Mouse (Mus musculus) hindbrain, embryonic 11.5 days (tissue): ENCODE results near the gene Usp49. TPM values are rescaled to one million over a fixed set of nuclear protein-coding genes. Genes with fewer than 3 reads are reported as not detected.
A peak's percentile ranks its signal among the peaks of the same experiment; 100 is the strongest.
"Not testable (repeated sequence)": the region's sequence is repeated elsewhere in the genome, so short reads cannot be mapped to it uniquely, and the experiment has no call there.

Experiments used
- ATAC-seq: fragments of 200-750 bp; cut with Nextera tagmentation; 2 replicates; pipeline ENCODE4 v1.8.0; 2017; ENCODE audit warnings: mild to moderate bottlenecking, moderate TSS enrichment, moderate library complexity; ENCODE audit not compliant: low FRiP score
- DNase-seq: peaks from one replicate; pipeline ENCODE4 v3.0.0-alpha.2; 2015; ENCODE audit warnings: low spot score
- H3K27ac ChIP-seq: fragments of 300-500 bp; sonication (generic); 2 replicates; pipeline ENCODE4 v1.5.1; 2014; ENCODE audit warnings: mild to moderate bottlenecking, low read depth, low read length
- H3K27me3 ChIP-seq: fragments of 300-500 bp; sonication (generic); 2 replicates; pipeline ENCODE4 v1.6.1; 2014; ENCODE audit warnings: mild to moderate bottlenecking, low read length, moderate library complexity, mixed read lengths; ENCODE audit not compliant: control insufficient read depth, insufficient read depth
- H3K36me3 ChIP-seq: fragments of 300-500 bp; sonication (generic); 2 replicates; pipeline ENCODE4 v1.6.1; 2014; ENCODE audit warnings: mild to moderate bottlenecking, low read length, moderate library complexity, mixed read lengths; ENCODE audit not compliant: control insufficient read depth, insufficient read depth
- H3K4me1 ChIP-seq: fragments of 300-500 bp; sonication (generic); replicated peaks from 2 replicates; pipeline ENCODE4 v1.6.1; 2014; ENCODE audit warnings: low read length, mixed read lengths; ENCODE audit not compliant: control insufficient read depth, insufficient read depth
- H3K4me2 ChIP-seq: fragments of 300-500 bp; sonication (generic); replicated peaks from 2 replicates; pipeline ENCODE4 v1.6.1; 2014; ENCODE audit warnings: mild to moderate bottlenecking, low read depth, low read length
- H3K4me3 ChIP-seq: fragments of 300-500 bp; sonication (generic); 2 replicates; pipeline ENCODE4 v1.5.1; 2014; ENCODE audit warnings: low read depth, low read length
- H3K9ac ChIP-seq: fragments of 300-500 bp; sonication (generic); 2 replicates; pipeline ENCODE4 v1.6.1; 2014; ENCODE audit warnings: low read depth, low read length
- H3K9me3 ChIP-seq: fragments of 300-500 bp; sonication (generic); 2 replicates; pipeline ENCODE4 v1.6.1; 2016; ENCODE audit warnings: low read length; ENCODE audit not compliant: control insufficient read depth
- WGBS: fragments of 180-500 bp; shearing (Covaris S2); extraction: QIAGEN DNeasy Blood & Tissue Kit; methylation state at CpG from one replicate; pipeline ENCODE4 v1.1.7; 2014; 5-methylcytosine and 5-hydroxymethylcytosine counted together
- polyA plus RNA-seq: library from polyadenylated mRNA; unstranded; fragments of >200 nt; fragmentation: Nextera tagmentation; extraction: Ambion mirVana; gene quantifications from 2 replicates; pipeline ENCODE4 v1.2.1, GENCODE M21; 2014

Usp49 gene
- polyA plus RNA-seq, 1 experiment from 2014 or later: 9.1 TPM

DNA sequence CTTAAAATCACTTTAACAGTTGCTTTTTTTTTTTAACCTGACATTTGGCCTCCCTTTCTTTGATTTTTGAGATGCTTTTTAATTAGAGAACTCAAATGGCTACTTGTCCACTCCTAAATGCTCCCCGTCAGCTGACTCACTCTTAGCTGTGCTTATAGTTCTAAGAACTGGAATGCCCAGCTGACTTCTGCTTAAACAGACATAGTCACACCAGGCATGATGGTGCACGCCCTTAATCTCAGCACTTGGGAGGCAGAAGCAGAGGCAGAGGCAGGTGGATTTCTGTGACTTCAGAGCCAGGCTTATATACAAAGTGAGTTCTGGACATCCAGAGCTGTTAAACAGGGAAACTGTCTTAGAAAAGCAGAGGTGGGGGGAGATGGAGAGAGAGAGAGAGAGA is 21.5 kb downstream of the Usp49 start:
- Histone ChIP-seq H3K27me3 (no peaks in the 10 kb centered on the region), H3K4me1 (no peaks in the 10 kb centered on the region), H3K36me3 (no peaks in the 10 kb centered on the region), H3K9ac (no peak overlapping the region), H3K4me3 (no peak overlapping the region), H3K4me2 (no peak overlapping the region), H3K9me3 (no peaks in the 10 kb centered on the region), H3K27ac (no peak overlapping the region)
- no peak for DNase-seq
- ATAC-seq: no peak
- WGBS: 72% methylated on average over 2 of the region's 2 CpGs

DNA sequence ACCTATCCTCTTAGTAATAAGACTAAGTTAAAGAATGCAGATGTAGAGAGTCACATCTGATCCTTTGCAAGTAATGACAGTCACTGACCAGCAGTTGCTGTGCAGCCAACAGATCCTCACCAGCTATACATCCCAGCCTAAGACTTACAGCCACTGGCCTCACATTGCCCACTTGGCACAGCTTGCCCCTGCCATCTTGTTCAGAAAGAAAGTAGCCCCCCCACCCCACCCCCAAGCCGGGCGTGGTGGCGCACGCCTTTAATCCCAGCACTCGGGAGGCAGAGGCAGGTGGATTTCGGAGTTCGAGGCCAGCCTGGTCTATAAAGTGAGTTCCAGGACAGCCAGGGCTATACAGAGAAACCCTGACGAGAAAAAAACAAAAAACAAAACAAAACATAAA is 23.9 kb downstream of the Usp49 start:
- WGBS: 94% methylated on average over 8 of the region's 8 CpGs
- not testable (repeated sequence) for ATAC-seq

DNA sequence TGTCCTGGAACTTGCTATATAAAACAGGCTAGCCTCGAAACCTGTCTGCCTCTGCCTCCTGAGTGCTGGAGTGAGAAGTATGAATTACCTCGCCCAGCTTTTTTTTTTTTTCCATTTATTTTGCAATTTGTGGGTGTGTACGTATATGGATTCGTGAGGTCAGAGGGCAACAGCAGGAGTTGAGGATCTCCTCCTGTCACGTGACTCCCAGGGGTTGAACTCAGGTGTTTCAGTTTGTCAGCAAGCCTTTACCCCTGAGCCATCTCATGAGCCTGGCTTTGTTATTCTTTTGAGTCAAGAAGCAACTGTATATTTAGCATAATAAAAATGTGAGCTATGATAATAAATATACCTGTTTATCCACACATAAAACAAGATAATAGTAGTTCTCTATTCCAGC is 25.2 kb downstream of the Usp49 start:
- Histone ChIP-seq H3K4me1 (no peaks in the 10 kb centered on the region), H3K4me3 (no peak overlapping the region), H3K27me3 (no peaks in the 10 kb centered on the region), H3K4me2 (no peak overlapping the region), H3K27ac (no peak overlapping the region), H3K9ac (no peak overlapping the region), H3K9me3 (no peaks in the 10 kb centered on the region), H3K36me3 (no peaks in the 10 kb centered on the region)
- 85% methylated on average over 5 of the region's 5 CpGs for WGBS
- ATAC-seq: no peak
- no peak for DNase-seq

More for the DNA sequence above, 23.9 kb downstream of the Usp49 start:
- H3K4me2 ChIP-seq, H3K9me3 ChIP-seq, H3K27me3 ChIP-seq, H3K4me3 ChIP-seq, H3K36me3 ChIP-seq, H3K27ac ChIP-seq, DNase-seq, H3K9ac ChIP-seq, H3K4me1 ChIP-seq: not testable (repeated sequence)

DNA sequence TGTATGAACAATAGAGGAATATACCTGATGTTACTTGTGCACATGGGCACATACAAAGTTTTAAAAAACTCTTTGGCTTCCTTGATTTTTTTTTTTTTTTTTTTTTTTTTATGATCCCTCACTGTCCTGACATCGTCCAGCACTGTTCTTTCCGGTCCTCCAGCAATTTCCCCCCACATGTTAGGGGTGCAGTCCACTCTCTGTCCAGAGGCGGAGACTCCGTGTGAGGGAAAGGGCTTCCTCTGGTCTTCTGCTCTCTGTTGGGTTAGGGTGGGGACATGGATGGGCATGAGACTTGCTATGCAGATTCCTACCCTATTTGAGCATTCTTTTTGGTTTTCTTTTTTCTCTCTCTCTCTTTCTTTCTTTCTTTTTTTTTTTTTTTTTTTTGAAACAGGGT is 27.4 kb downstream of the Usp49 start:
- H3K36me3 ChIP-seq: no peaks in the 10 kb centered on the region
- H3K9me3 ChIP-seq: no peaks in the 10 kb centered on the region
- H3K27me3 ChIP-seq: no peaks in the 10 kb centered on the region
- ATAC-seq (no peak), DNase-seq (no peak)
- H3K4me2 ChIP-seq: no peak overlapping the region
- WGBS: 87% methylated on average over 4 of the region's 4 CpGs
- no peaks in the 10 kb centered on the region for H3K4me1 ChIP-seq
- H3K4me3 ChIP-seq: no peak overlapping the region
- no peak overlapping the region for H3K9ac ChIP-seq
- no peak overlapping the region for H3K27ac ChIP-seq

DNA sequence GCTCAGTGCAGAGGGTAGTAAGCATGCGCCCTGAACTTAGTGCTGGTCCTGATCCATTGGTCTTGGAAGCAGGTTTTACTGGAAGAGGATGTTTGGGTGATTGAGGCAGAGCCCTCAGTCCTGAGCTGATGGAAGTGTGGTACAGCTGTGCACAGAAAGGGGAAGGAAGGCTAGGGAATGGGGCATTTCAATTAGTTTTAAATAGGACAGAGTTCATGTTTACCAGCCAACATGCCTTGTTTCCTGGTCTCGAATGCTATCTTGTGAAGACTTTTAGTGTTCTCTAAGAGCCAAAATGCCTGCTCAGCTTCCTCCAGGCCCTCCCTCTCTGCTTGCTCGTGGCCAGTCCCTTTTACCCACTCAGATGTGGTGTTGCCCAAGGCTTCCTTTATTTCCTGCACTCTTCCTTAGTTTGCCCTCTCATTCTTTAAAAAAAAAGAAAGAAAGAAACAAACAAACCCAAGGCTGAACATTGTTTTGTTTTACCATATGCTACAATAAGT is 28.3 kb downstream of the Usp49 start:
- Histone ChIP-seq H3K9me3 (no peaks in the 10 kb centered on the region), H3K27me3 (no peaks in the 10 kb centered on the region), H3K4me1 (no peaks in the 10 kb centered on the region), H3K9ac (no peak overlapping the region), H3K4me3 (no peak overlapping the region), H3K36me3 (no peaks in the 10 kb centered on the region), H3K27ac (no peak overlapping the region), H3K4me2 (no peak overlapping the region)
- no peak for DNase-seq
- no peak for ATAC-seq
- 88% methylated on average over 3 of the region's 3 CpGs for whole genome bisulfite sequencing

DNA sequence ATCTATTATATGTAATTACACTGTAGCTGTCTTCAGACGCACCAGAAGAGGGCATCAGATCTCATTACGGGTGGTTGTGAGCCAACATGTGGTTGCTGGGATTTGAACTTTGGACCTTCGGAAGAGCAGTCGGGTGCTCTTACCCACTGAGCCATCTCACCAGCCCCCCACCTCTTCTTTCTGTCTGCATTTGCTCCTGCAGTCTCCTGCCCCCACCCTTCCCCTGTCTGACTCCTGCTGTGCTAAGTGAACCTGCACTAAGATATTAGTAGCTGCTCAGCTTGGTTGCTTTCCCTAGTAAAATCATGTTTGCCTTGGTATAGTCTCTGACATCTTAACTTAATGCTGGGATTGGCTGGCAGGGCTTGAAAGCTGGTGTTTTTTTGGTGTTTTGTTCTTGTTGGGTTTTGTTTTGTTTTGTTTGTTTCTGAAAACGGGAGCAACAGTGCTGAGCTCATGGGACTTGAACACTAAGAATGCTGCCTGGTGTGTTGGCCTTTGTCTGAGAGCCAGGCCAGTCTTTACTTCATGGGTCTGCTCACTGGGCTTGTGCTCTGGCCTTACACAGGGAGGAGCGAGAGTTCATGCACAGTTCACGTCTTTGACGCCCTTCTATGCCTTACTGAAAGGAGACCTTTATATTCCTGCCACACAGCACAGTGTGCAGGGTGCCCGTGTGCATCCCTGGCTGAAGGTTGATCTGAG is 32.7 kb downstream of the Usp49 start:
- peak; percentile 30 for DNase-seq
- Histone ChIP-seq H3K27me3 (no peaks in the 10 kb centered on the region), H3K4me3 (no peak overlapping the region), H3K9ac (no peak overlapping the region), H3K4me2 (no peak overlapping the region), H3K9me3 (no peaks in the 10 kb centered on the region), H3K36me3 (no peaks in the 10 kb centered on the region), H3K27ac (0 out of 2 replicates have a peak overlapping the region, but pooled peaks have one; percentile 31), H3K4me1 (no peaks in the 10 kb centered on the region)
- 38% methylated on average over 9 of the region's 9 CpGs for WGBS
- ATAC-seq: peak; percentile 79; the same call in 1 of the 2 replicates

DNA sequence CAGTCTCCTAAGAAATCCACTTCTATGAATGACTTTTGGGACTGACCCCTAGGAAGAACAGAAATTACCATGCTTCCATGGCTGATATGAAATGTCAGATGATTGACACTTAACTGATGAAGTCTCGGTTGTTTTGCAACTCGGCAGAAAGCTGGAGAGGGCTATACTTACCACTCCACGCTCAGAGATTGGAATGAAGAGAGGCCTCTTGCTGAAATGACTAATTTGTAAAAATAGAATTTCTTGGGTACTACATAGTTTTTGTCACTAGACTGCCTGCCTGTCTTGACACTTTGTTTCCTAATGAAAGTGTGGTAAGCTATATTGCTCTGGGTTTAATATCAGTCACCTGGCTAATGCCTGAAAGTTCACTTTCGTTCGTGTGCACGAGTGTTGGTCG is 34.0 kb downstream of the Usp49 start:
- Histone ChIP-seq H3K4me1 (no peaks in the 10 kb centered on the region), H3K9me3 (no peaks in the 10 kb centered on the region), H3K27ac (no peak overlapping the region), H3K36me3 (no peaks in the 10 kb centered on the region), H3K4me3 (no peak overlapping the region), H3K4me2 (no peak overlapping the region), H3K9ac (no peak overlapping the region), H3K27me3 (no peaks in the 10 kb centered on the region)
- ATAC-seq (no peak), DNase-seq (no peak)
- WGBS: 87% methylated on average over 7 of the region's 7 CpGs

DNA sequence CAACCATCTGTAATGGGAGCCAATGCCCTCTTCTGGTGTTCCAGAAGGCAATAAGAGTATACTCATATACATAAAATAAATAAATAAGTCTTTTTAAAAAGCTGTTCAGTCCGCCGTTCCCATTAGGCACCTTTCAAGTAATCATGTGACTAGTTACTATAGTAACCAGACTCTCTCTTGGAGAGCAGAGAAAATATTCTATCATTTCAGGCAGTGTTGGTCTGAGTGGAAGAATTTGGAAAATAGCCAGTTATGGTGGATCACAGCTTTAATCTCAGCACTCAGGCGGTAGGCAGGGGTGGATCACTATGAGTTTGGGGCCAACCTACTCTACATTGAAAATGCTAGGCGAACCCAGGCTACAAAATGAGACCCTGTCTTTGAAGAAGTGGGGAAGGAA is 38.7 kb downstream of the Usp49 start:
- no peak for DNase-seq
- Histone ChIP-seq H3K9ac (no peak overlapping the region), H3K27me3 (peaks cover 7% of the 10 kb centered on the region; the same call in 1 of the 2 replicates), H3K4me3 (no peak overlapping the region), H3K4me1 (peaks cover 9% of the 10 kb centered on the region), H3K9me3 (no peaks in the 10 kb centered on the region), H3K36me3 (no peaks in the 10 kb centered on the region), H3K27ac (no peak overlapping the region), H3K4me2 (no peak overlapping the region)
- no peak for ATAC-seq
- whole genome bisulfite sequencing: 79% methylated on average over 4 of the region's 4 CpGs

DNA sequence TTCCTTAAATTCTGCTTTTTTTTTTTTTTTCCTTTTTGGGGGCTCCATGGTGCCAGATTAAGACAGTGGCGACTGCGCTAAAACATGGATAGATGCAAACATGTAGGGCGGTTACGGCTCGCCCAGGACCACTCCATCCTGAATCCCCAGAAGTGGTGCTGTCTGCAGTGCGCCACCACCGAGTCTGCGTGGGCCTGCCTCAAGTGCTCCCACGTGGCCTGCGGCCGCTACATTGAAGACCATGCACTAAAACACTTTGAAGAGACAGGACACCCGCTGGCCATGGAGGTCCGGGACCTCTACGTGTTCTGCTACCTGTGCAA is 41.5 kb downstream of the Usp49 start:
- Histone ChIP-seq H3K27ac (no peak overlapping the region), H3K4me2 (peak overlapping the region; percentile 78), H3K4me1 (peaks cover 9% of the 10 kb centered on the region), H3K9me3 (no peaks in the 10 kb centered on the region), H3K4me3 (peak overlapping the region; percentile 35), H3K27me3 (peaks cover 7% of the 10 kb centered on the region; the same call in 1 of the 2 replicates), H3K9ac (peak overlapping the region; percentile 59), H3K36me3 (no peaks in the 10 kb centered on the region)
- ATAC-seq (peak; percentile 44; the same call in 1 of the 2 replicates), DNase-seq (no peak)
- 12% methylated on average over 14 of the region's 14 CpGs for WGBS
